Mouse (Mus musculus) c-Kit-negative CD71-positive TER-119-positive erythroid progenitor cells, embryonic 14.5 days (primary cell): ENCODE measurements around the gene Gm9817.

Experiments
- DNase-seq: peaks from one replicate; pipeline ENCODE4 v3.0.0-alpha.2; 2013; ENCODE audit warnings: low read depth, low spot score

The Gm9817 gene

GRCm38 (mm10) chr13:45089846-45090245, 11.4 kb downstream of the Gm9817 start:
- no peak for DNase-seq

- no peak for DNase-seq
Measured at GRCm38 (mm10) chr13:45092816-45093215, 14.3 kb downstream of the Gm9817 start.

GRCm38 (mm10) chr13:45095028-45095427, 16.5 kb downstream of the Gm9817 start:
- DNase-seq, result no peak

GRCm38 (mm10) chr13:45099582-45100229, 21.2 kb downstream of the Gm9817 start:
- no peak for DNase-seq

GRCm38 (mm10) chr13:45106480-45106879, 28.0 kb downstream of the Gm9817 start:
- DNase-seq, result no peak

- no peak for DNase-seq
Measured at GRCm38 (mm10) chr13:45108851-45109390, 30.4 kb downstream of the Gm9817 start.

GRCm38 (mm10) chr13:45118375-45118774, 39.9 kb downstream of the Gm9817 start:
- no peak for DNase-seq

- DNase-seq, result no peak
Measured at GRCm38 (mm10) chr13:45118822-45119221, 40.3 kb downstream of the Gm9817 start.
